Mouse (Mus musculus): Measurements from ENCODE around the gene Galnt16. TPM values are rescaled to one million over a fixed set of nuclear protein-coding genes. Genes with fewer than 3 reads are reported as not detected.

The Galnt16 gene
- polyA plus RNA-seq, 1 experiment = not detected

DNA sequence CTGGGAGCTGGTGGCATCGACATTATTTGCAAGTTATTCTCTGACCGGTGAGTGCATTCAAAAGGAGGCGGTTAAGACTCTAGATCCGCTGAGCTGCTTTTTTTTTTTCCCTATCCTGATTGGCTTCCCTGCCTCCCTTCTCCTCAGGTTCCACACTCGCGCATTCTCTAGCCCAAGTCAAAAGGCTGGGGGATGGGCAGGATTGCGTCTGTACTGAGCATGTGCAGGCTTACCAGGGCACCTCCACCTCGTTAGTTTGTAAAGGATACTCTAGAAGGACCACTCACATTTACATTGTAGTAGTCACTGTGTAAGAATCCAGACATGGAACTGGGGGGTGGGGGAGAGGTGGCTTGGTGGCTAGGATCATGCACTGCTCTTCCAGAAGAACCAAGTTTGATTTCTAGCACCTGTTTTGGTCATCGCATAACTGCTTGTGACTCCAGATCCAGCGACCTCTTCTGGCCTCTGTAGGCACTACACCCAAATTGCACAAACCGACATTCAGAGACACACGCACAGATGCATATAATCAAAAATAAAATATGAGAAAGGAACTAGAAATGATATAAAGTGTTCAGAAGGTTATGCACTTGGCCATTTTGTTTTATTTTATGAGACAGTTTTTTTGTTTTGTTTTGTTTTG is 6.3 kb downstream of the Galnt16 start:
- no peak for TF ChIP-seq GATA1 (IDR thresholded peaks at IDR 0.05; ENCODE audit: low read length)

DNA sequence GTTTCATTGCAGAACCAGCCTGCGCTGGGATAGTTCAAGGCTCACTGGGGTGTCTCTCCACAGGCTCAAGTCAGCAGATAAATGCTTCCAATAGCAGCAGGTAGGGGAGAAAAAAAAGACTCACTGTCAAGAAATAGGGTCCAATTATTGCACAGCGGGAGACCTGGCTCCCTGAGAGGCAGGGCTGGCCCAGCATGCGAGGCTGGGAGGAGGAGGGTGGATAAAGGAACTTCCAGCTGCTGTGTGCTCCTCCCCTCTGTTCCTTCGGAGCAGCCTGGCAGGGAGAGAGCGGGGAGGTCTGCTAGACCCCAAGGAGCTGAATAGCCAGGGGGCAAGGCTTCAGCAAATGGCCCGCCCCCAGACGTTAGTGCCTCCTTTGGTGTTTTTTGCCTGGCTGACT is 7.4 kb downstream of the Galnt16 start:
- no peak for TF ChIP-seq GATA1 (IDR thresholded peaks at IDR 0.05; ENCODE audit: low read length)

DNA sequence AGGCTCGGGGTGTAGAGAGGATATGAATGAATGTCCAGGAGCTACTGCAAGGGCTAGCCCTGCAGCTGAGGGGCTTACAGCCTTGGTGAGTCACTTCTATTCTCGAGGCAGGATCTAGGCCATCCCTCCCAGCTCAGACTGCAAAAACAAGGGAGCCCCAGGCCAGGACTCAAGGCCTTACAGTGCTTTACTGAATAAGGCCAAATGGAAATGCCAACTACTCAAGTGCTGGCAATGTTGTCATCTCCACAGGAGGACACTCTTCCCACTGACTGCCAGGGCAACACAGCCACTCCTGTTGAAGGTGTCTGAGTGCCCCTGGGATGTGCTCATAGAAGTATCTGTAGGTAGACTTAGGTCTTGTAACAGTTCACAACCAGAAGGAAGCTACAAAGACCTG is 8.4 kb downstream of the Galnt16 start:
- TF ChIP-seq GATA1 (IDR thresholded peaks at IDR 0.05; ENCODE audit: low read length) = no peak

- TF ChIP-seq GATA1 (IDR thresholded peaks at IDR 0.05; ENCODE audit: low read length) = no peak
These were observed 9.8 kb downstream of the Galnt16 start for GRCm38 (mm10) chr12:80527727-80528389.

GRCm38 (mm10) chr12:80530052-80530451 is 12.0 kb downstream of the Galnt16 start:
- TF ChIP-seq GATA1 (IDR thresholded peaks at IDR 0.05; ENCODE audit: low read length) = no peak

DNA sequence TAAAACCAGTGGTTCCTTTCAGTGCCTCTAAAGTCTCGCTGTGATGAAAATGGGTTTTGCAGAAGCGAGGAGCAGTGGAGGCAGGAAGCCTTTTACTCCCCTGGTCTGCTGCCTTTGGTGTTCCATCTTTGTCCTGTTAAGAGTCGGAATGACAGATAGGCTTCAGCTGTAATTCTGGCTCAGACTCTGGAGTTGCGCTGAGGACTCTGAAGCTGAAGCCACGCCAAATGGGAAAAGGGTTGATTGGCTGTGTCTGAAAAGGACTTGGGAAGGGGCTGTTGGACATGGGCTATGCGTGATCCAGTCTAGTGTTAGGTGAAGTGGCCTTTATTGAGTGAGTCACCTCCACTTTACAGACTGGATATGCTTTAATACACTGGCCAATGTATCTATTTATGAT is 12.6 kb downstream of the Galnt16 start:
- no peak for TF ChIP-seq GATA1 (IDR thresholded peaks at IDR 0.05; ENCODE audit: low read length)

DNA sequence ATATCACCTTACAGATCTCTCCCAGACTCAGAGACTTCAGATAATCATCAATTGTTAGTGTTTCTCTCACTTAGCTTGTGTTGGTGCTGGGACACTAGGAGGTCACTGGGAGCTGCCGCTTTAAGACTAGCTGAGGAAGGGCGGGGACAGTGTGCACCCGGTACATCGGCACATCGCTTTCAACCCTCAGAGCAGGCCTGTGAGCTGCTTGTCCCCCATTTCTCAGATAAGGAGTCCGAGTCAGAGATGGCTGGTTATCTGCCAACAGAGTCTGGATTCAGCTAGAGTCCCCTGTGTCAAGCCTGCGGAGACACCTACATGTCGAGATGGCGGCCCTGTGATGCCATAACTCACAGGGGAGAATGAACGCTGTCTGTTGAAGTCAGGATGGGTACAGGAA is 13.5 kb downstream of the Galnt16 start:
- no peak for TF ChIP-seq GATA1 (IDR thresholded peaks at IDR 0.05; ENCODE audit: low read length)

GRCm38 (mm10) chr12:80533876-80534275 is 15.8 kb downstream of the Galnt16 start:
- no peak for TF ChIP-seq GATA1 (IDR thresholded peaks at IDR 0.05; ENCODE audit: low read length)

- TF ChIP-seq GATA1 (IDR thresholded peaks at IDR 0.05; ENCODE audit: low read length) = no peak
These were observed 19.2 kb downstream of the Galnt16 start for GRCm38 (mm10) chr12:80537313-80537712.

DNA sequence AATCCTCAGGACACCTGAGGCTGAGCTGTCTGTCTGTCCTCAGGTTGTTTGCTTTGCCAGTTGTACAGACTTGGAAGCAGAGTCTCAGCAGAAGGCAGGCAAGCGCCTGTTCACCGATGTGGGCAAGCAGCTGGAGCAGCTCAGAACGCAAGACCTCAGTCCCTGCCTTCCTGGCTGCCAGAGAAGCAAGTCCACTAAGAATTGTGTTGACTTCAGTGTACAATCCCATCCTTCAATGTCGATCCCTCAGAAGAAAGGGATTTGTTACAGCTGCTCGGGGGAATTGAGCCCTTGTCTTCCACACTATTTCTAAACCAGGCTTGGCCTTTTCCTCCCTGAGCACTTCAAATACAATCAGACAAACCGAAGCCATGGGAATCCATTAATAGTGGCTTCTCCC is 20.2 kb downstream of the Galnt16 start:
- no peak for TF ChIP-seq GATA1 (IDR thresholded peaks at IDR 0.05; ENCODE audit: low read length)

DNA sequence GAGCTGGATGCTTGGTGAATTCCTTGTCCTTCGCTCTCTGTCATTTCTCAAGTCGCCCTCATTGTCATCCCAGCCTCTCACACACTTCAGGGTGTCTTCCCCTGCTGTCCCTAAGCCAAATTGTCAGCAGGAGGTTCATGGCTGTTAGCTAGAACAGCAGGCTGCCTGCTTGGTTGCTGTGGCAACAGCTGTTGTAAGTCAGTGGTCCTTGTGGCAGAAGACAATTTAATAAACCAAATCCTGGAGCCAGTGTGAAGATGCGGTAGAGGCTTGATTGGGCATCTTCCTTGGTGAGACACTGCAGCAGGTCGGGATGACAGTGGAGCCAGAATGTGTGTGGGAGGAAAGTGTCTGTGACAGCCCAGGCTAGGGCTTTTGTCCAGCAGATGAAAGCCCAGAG is 27.2 kb downstream of the Galnt16 start:
- no peak for TF ChIP-seq GATA1 (IDR thresholded peaks at IDR 0.05; ENCODE audit: low read length)

DNA sequence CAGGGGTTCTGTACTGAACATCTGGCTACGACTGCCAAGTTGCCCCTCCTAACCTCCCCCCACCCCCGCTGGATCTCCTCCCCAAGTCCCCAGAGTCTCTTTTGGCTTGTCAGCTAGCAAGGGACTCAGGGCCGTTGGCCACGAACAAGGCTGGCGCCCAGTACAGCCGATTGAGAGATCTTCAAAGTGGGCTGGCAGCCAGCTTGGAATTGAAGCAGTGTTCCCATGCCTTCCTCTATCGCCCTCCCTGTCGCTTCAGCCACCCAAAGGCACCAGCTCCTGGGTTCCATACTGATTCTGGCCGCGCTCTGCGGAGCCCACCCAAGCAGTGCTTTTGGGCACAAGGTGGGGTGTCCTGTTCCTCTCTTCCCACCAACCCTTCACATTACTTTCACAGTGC is 31.6 kb downstream of the Galnt16 start:
- TF ChIP-seq GATA1 (IDR thresholded peaks at IDR 0.05; ENCODE audit: low read length) = no peak

GRCm38 (mm10) chr12:80553157-80553556 is 35.1 kb downstream of the Galnt16 start:
- TF ChIP-seq GATA1 (IDR thresholded peaks at IDR 0.05; ENCODE audit: low read length) = no peak

DNA sequence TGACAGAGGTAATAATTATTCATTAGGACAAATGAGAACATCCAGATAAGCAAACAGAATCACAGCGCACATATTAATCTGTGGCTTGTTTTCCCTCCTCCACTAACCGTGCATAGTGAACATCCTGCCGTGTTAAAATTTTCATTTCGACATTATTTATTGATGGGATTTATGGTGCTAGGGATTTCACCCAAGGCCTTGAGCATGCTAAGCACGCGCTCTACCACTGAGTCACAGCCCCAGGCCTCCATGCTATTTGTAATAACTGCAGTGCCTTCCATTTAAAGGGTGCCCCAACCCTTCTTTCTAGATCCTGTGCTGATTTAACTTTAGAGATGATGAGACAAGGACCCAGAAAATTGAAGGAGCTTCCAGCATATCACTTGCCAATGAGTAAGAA is 36.2 kb downstream of the Galnt16 start:
- TF ChIP-seq GATA1 (IDR thresholded peaks at IDR 0.05; ENCODE audit: low read length) = no peak

DNA sequence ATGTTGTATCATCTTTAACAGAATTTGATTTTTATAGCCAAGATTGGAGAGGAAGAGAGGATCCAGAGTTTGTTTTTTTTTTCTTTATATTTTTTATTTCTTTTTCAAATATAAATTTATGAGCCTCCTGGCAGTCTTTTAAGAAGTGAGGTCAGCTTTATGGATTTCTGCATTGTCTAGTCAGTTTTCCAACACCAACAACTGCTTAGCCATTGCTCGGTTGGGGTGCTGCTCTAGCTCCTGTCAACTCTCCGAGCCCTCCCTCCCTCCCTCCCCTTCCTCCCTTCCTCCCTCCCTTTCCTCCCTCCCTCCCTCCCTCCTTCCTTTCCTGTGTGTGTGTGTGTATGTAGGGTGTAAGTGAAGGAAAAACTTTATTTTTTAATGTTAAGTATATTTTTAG is 43.8 kb downstream of the Galnt16 start:
- TF ChIP-seq GATA1 (IDR thresholded peaks at IDR 0.05; ENCODE audit: low read length) = no peak

GRCm38 (mm10) chr12:80562793-80563192 is 44.7 kb downstream of the Galnt16 start:
- no peak for TF ChIP-seq GATA1 (IDR thresholded peaks at IDR 0.05; ENCODE audit: low read length)

- TF ChIP-seq GATA1 (IDR thresholded peaks at IDR 0.05; ENCODE audit: low read length) = no peak
These were observed 46.9 kb downstream of the Galnt16 start for GRCm38 (mm10) chr12:80564990-80565389.
